ENCODE assay signal across 8 mouse cellular contexts in the genomic region with DNA sequence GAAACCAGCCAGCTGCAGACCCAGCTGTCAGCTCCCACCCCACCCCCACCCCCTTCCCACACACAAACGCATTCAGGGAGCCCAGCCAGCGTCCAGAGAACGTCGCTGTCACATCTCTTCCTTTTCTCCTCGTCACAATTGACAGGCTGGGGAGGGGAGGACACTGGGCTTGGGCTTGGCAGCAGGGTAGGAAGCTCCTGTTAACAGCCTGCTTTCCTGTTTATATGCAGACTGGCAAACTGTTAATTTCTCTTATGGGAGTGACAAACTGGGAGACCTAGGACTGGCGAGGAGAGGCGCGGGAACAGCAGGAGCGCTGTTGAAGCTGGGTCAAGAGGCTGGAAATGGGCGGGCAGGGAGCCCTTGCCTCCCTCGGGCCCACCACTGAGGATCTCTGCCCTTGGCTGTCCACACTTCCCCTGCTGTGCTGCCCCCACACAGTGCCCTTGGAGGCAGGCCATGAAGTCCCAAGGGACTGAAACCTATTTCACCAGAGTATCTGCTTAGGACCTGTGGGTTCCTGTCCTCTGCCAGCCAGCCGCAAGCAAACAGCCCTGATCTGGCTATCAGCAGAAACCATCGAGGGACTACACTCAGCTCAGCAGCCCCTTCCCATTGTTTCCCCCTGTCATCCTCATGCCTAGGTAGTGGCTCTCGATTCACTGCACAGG.
A peak's percentile ranks its signal among the peaks of the same experiment; 100 is the strongest.
DNase-seq lines count a peak whose midpoint lies in the region; ATAC-seq lines count a peak whose summit lies in the region.

No protein-coding gene starts in this region.

- no peaks in the 10 kb centered on the region for H3K36me3 ChIP-seq in forebrain, embryonic 14.5 days (ENCODE audit: control insufficient read depth, insufficient read depth, low read length)
- H3K36me3 ChIP-seq in hindbrain, embryonic 11.5 days (ENCODE audit: control insufficient read depth, insufficient read depth, low read length): no peaks in the 10 kb centered on the region

- 15% methylated on average over 14 of the region's 14 CpGs for WGBS in forebrain, embryonic 14.5 days
- WGBS in hindbrain, embryonic 11.5 days: 7% methylated on average over 14 of the region's 14 CpGs

- H3K27ac ChIP-seq in forebrain, embryonic 14.5 days (ENCODE audit: low read depth, low read length): peak overlapping the region; percentile 61; the same call in 1 of the 2 replicates
- peak overlapping the region; percentile 71 for H3K27ac ChIP-seq in hindbrain, embryonic 11.5 days (ENCODE audit: low read depth, low read length)

- peak; percentile 86 for DNase-seq in A20 (ENCODE audit: low read depth, low spot score)
- DNase-seq in adrenal gland, postnatal 25 days: peak; percentile 50
- peak; percentile 84 for DNase-seq in forebrain, embryonic 14.5 days (ENCODE audit: low spot score)
- DNase-seq in hindbrain, embryonic 11.5 days (ENCODE audit: low spot score): peak; percentile 70
- peak; percentile 21 for DNase-seq in layer of hippocampus, adult 9-10 months (ENCODE audit: low spot score)
- peak; percentile 68 for DNase-seq in lung, postnatal 14 days
- peak; percentile 31 for DNase-seq in right cerebral cortex, postnatal 14 days

- ATAC-seq in forebrain, embryonic 14.5 days: peak; percentile 90
- peak; percentile 94 for ATAC-seq in hindbrain, embryonic 11.5 days (ENCODE audit: low FRiP score)
- no peak for ATAC-seq in CD4-positive, CD25-positive, alpha-beta regulatory T cell, adult 4 months

- peak overlapping the region; percentile 41 for H3K4me2 ChIP-seq in forebrain, embryonic 14.5 days (ENCODE audit: low read length)
- peak overlapping the region; percentile 27 for H3K4me2 ChIP-seq in hindbrain, embryonic 11.5 days (replicated peaks; ENCODE audit: low read depth, low read length)

- no peaks in the 10 kb centered on the region for H3K9me3 ChIP-seq in forebrain, embryonic 14.5 days (replicated peaks; ENCODE audit: control insufficient read depth, low read length)
- no peaks in the 10 kb centered on the region for H3K9me3 ChIP-seq in hindbrain, embryonic 11.5 days (ENCODE audit: control insufficient read depth, low read length)

- peaks cover 8% of the 10 kb centered on the region; the same call in 1 of the 2 replicates for H3K4me1 ChIP-seq in forebrain, embryonic 14.5 days (ENCODE audit: control insufficient read depth, insufficient read depth, low read length)
- H3K4me1 ChIP-seq in hindbrain, embryonic 11.5 days (replicated peaks; ENCODE audit: control insufficient read depth, insufficient read depth, low read length): peaks cover 6% of the 10 kb centered on the region; the same call in 1 of the 2 replicates

- H3K4me3 ChIP-seq in forebrain, embryonic 14.5 days (ENCODE audit: low read depth, low read length): peak overlapping the region; percentile 7; the same call in 1 of the 2 replicates
- H3K4me3 ChIP-seq in hindbrain, embryonic 11.5 days (ENCODE audit: low read depth, low read length): no peak overlapping the region

- no peaks in the 10 kb centered on the region for H3K27me3 ChIP-seq in forebrain, embryonic 14.5 days (replicated peaks; ENCODE audit: control insufficient read depth, insufficient read depth, low read length)
- no peaks in the 10 kb centered on the region for H3K27me3 ChIP-seq in hindbrain, embryonic 11.5 days (ENCODE audit: control insufficient read depth, insufficient read depth, low read length)

- peak overlapping the region; percentile 26; the same call in 1 of the 2 replicates for H3K9ac ChIP-seq in forebrain, embryonic 14.5 days (ENCODE audit: low read length)
- peak overlapping the region; percentile 16 for H3K9ac ChIP-seq in hindbrain, embryonic 11.5 days (ENCODE audit: low read depth, low read length)

Comparison
In these comparisons a context has a peak if more than half of its experiments do, and no peak if none do; other contexts are left out.
1. DNase-seq: peak in every context shown above with its lines; median percentile 86 in A20; 84 in forebrain, embryonic 14.5 days; 70 in hindbrain, embryonic 11.5 days; 68 in lung, postnatal 14 days; 50 in adrenal gland, postnatal 25 days; 31 in right cerebral cortex, postnatal 14 days; 21 in layer of hippocampus, adult 9-10 months.